Mouse (Mus musculus): ENCODE measurements around the gene Snurf. TPM values are rescaled to one million over a fixed set of nuclear protein-coding genes. Genes with fewer than 3 reads are reported as not detected.

The Snurf gene
- polyA plus RNA-seq, 1 experiment from 2014 or later, result 4.2 TPM

Other genes starting within 250 kb of the Snurf start
- 0.08 and 0.15 TPM in 2 replicates for gene Gm38393, start within 50 bp of the Snurf start, polyA plus RNA-seq (2015; fragmentation: Nextera tagmentation; extraction: Ambion mirVana)
- 5.4 and 7.8 TPM in 2 replicates for gene Snrpn, start 135.2 kb upstream of the Snurf start, polyA plus RNA-seq (2015; fragmentation: Nextera tagmentation; extraction: Ambion mirVana)